Mouse (Mus musculus): ENCODE measurements around the gene Cracr2a.

- TF ChIP-seq USF1 (IDR thresholded peaks at IDR 0.05; ENCODE audit: low read depth) (no peak), CTCF (IDR thresholded peaks at IDR 0.05; ENCODE audit: control insufficient read depth, insufficient read depth, insufficient read length) (no peak), FOSL1 (IDR thresholded peaks at IDR 0.05; ENCODE audit: insufficient read depth, low read length, poor library complexity, severe bottlenecking) (no peak), MYOG (IDR thresholded peaks at IDR 0.05; ENCODE audit: control insufficient read depth, extremely low read depth, insufficient read length) (no peak), MYOD1 (IDR thresholded peaks at IDR 0.05; ENCODE audit: control insufficient read depth, insufficient read length, low read depth) (no peak), MAX (IDR thresholded peaks at IDR 0.05) (no peak)
Measured at GRCm38 (mm10) chr6:127573779-127574463, 12.8 kb downstream of the Cracr2a start.

All from C2C12 (cell line).